Mouse (Mus musculus) thymus, postnatal 36 days (tissue): ENCODE data around the gene B130006D01Rik.
"Not testable (repeated sequence)": the region's sequence is repeated elsewhere in the genome, so short reads cannot be mapped to it uniquely, and the experiment has no call there.

Experiments used
- DNase-seq, 2 experiments: peaks; one replicate each; pipeline ENCODE4 v3.0.0; 2022; ENCODE audit warnings: mixed read lengths in 2 of 2

B130006D01Rik gene

GRCm38 (mm10) chr11:95713811-95714241 lies 9.6 kb upstream of the B130006D01Rik start:
- DNase-seq: peak; percentile 30 to 42

GRCm38 (mm10) chr11:95714411-95714810 lies 9.0 kb upstream of the B130006D01Rik start:
- DNase-seq: peak; percentile 41 to 52

GRCm38 (mm10) chr11:95716136-95716535 lies 7.3 kb upstream of the B130006D01Rik start:
- no peak for DNase-seq

- no peak for DNase-seq
Observed at GRCm38 (mm10) chr11:95719356-95719755, 4.0 kb upstream of the B130006D01Rik start.

GRCm38 (mm10) chr11:95724466-95724865 lies 1.1 kb downstream of the B130006D01Rik start:
- DNase-seq: no peak

GRCm38 (mm10) chr11:95726156-95726555 lies 2.8 kb downstream of the B130006D01Rik start:
- DNase-seq: no peak

GRCm38 (mm10) chr11:95727947-95728346 lies 4.6 kb downstream of the B130006D01Rik start:
- DNase-seq: no peak

- no peak for DNase-seq
Observed at GRCm38 (mm10) chr11:95728916-95729907, 5.8 kb downstream of the B130006D01Rik start.

- DNase-seq: no peak
Observed at GRCm38 (mm10) chr11:95734485-95734884, 11.1 kb downstream of the B130006D01Rik start.

- DNase-seq: no peak
Observed at GRCm38 (mm10) chr11:95737811-95738210, 14.4 kb downstream of the B130006D01Rik start.

GRCm38 (mm10) chr11:95744521-95744920 lies 21.1 kb downstream of the B130006D01Rik start:
- no peak for DNase-seq

- DNase-seq: no peak
Observed at GRCm38 (mm10) chr11:95746821-95747220, 23.4 kb downstream of the B130006D01Rik start.

- no peak for DNase-seq
Observed at GRCm38 (mm10) chr11:95748331-95748730, 24.9 kb downstream of the B130006D01Rik start.

- DNase-seq: no peak
Observed at GRCm38 (mm10) chr11:95749619-95750018, 26.2 kb downstream of the B130006D01Rik start.

GRCm38 (mm10) chr11:95750995-95751394 lies 27.6 kb downstream of the B130006D01Rik start:
- peak; percentile 51 to 66 for DNase-seq

GRCm38 (mm10) chr11:95755137-95755536 lies 31.8 kb downstream of the B130006D01Rik start:
- DNase-seq: not testable (repeated sequence)

GRCm38 (mm10) chr11:95760521-95760920 lies 37.1 kb downstream of the B130006D01Rik start:
- no peak for DNase-seq

GRCm38 (mm10) chr11:95762996-95763395 lies 39.6 kb downstream of the B130006D01Rik start:
- no peak for DNase-seq

- DNase-seq: no peak
Observed at GRCm38 (mm10) chr11:95764806-95765205, 41.4 kb downstream of the B130006D01Rik start.

GRCm38 (mm10) chr11:95765334-95765733 lies 41.9 kb downstream of the B130006D01Rik start:
- DNase-seq: no peak

GRCm38 (mm10) chr11:95768244-95768643 lies 44.9 kb downstream of the B130006D01Rik start:
- DNase-seq: no peak

GRCm38 (mm10) chr11:95769208-95769607 lies 45.8 kb downstream of the B130006D01Rik start:
- DNase-seq: no peak

GRCm38 (mm10) chr11:95770720-95771364 lies 47.5 kb downstream of the B130006D01Rik start:
- DNase-seq: no peak

- DNase-seq: no peak
Observed at GRCm38 (mm10) chr11:95771665-95772064, 48.3 kb downstream of the B130006D01Rik start.
